Mouse (Mus musculus) ZHBTc4 (cell line): ENCODE measurements around the gene Tas1r3.
A peak's percentile ranks its signal among the peaks of the same experiment; 100 is the strongest.

Experiments
- DNase-seq: peaks from one replicate; pipeline ENCODE4 v3.0.0-alpha.2; 2011; ENCODE audit warnings: low read depth, low spot score

Tas1r3 gene

DNA sequence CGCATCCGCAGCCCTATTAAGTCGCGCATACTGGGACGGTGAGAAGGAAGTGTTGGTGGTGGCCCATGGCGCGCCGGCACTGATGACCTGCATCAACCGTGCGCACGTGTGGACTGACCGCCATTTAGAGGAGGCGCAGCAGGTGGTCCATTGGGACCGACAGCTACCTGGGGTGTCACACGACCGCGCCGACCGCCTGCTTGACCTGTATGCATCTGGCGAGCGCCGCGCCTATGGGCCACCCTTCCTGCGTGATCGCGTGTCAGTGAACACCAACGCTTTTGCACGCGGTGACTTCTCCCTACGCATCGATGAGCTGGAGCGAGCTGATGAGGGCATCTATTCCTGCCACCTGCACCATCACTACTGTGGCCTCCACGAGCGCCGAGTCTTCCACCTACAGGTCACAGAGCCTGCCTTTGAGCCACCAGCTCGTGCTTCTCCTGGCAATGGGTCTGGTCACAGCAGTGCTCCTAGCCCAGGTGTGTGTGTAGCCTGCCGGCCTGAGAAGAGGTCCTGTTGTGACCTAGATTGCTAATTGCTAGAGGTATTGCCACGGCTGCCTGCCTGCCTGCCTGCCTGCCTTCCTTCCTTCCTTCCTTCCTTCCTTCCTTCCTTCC, 21.4 kb downstream of the Tas1r3 start:
- DNase-seq, result peak; percentile 57

- DNase-seq, result peak; percentile 93
These were observed 22.1 kb downstream of the Tas1r3 start for GRCm38 (mm10) chr4:155841003-155841454.

- DNase-seq, result no peak
These were observed 22.8 kb downstream of the Tas1r3 start for GRCm38 (mm10) chr4:155840076-155841002.

- DNase-seq, result peak; percentile 77
These were observed 23.7 kb downstream of the Tas1r3 start, which contains the start of gene Mxra8 for GRCm38 (mm10) chr4:155839483-155839910. Mxra8 (plus strand) TSS chr4:155839680.

DNA sequence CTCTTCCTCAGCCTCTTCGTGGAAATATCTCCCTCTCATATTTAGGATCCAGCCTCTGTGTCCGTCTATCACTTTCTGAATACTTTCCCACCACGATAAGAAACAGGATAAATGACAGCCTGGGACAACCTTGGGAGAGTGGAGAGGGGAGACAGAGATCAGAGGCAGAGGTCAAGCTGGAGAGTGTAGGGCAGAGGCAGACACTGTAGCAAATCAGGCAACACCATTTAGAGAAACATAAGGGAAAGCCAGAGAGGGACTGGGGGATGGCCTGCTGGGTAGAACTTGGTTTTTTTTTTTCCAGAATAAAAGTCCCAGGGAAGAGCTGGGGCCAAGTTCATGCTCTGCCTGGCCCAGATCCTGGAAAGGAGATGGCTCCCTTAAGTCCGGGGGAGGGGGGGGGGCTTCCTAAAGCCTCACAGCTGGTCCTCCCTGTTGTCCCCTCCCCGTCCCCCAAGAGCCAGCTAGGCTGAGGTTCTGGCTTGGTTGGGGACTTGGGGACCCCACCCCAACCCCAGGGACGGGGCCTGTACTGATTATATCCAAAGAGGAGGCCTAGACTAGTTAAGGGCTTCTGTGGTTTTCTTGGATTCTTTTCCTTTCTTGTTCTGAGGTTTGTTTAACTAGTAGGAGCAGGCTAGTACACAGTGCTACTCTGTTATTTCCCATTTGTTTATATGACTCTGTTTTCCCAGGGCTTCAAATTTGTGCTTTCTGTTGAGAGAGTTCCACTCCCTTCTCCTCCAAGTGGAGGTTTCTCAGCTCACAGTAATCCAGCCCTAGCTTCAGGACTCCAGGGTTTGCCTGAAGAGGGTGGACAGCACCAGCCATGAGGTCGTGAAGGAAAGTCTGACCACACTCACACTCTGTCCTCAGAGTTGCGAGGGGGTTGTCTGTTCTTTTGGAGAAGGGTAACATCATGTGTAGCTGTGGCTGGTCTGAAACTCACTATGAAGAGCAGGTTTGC, 24.7 kb downstream of the Tas1r3 start:
- no peak for DNase-seq

- no peak for DNase-seq
These were observed 25.7 kb downstream of the Tas1r3 start for GRCm38 (mm10) chr4:155837404-155838010.

DNA sequence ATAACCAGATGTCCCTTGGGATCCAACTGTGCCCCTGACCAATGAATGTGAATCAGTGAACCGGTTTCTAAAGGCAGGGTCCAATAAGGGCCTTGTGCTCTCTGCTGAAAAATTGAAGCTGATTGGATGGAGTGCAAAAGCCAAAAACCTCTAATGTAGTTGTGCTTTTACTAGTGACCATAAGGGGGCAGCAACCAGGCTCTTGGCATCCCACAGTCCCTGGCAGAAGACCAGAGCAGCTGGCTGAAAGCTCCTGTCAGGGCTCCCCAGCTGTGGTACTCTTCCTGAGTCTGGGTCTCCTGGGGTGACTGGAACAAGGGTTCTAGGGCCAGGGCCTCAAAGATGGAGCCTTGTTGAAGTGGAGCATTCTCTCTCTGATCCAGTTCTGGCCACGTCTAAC, 29.3 kb downstream of the Tas1r3 start:
- peak; percentile 85 for DNase-seq

GRCm38 (mm10) chr4:155833234-155833633, 29.9 kb downstream of the Tas1r3 start:
- no peak for DNase-seq

GRCm38 (mm10) chr4:155832321-155832720, 30.8 kb downstream of the Tas1r3 start:
- no peak for DNase-seq

DNA sequence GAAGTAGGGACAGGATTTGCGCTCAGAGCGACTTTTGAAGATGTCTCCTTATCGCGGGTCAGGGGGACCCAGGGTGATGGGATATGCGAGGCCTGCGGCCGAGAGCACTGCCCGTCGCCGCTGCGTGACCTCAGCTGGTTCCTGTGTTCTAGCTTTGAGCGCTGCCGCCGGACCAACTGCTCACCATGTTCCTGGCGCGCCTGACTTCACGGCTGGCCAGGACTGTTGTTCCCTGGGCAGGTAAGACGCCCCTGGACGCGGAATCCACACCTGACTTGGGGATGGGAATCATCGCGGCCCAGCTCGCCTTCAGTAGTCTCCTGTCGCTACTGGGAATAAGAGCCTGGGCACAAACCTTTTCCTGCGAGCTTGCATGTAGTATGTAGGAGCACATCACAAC, 31.3 kb downstream of the Tas1r3 start:
- no peak for DNase-seq

- peak; percentile 98 for DNase-seq
These were observed 31.9 kb downstream of the Tas1r3 start, which contains the start of gene Aurkaip1 for GRCm38 (mm10) chr4:155831205-155831766. Aurkaip1 (plus strand) TSS chr4:155831272.

DNA sequence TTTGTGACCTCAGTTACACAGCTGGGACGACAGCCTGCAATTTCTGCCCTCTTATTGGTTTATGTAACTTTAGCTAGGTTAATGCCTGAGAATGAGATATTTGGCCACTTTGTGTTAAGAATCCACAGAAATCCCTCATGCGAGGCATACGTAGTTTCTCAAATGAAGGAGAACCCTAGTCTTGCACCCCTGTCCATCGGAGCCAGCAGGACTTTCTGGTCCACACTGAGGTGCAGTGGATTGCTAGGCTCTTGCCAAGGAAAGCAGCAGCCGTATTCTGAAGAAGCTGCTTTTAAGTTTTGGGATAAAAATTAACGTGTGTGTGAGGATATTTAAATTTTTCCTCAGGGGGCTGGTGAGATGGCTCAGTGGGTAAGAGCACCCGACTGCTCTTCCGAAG, 32.6 kb downstream of the Tas1r3 start:
- no peak for DNase-seq

GRCm38 (mm10) chr4:155829866-155830265, 33.3 kb downstream of the Tas1r3 start:
- no peak for DNase-seq

GRCm38 (mm10) chr4:155823443-155823842, 39.7 kb downstream of the Tas1r3 start:
- no peak for DNase-seq

- DNase-seq, result peak; percentile 67
These were observed 42.1 kb downstream of the Tas1r3 start for GRCm38 (mm10) chr4:155821025-155821424.

DNA sequence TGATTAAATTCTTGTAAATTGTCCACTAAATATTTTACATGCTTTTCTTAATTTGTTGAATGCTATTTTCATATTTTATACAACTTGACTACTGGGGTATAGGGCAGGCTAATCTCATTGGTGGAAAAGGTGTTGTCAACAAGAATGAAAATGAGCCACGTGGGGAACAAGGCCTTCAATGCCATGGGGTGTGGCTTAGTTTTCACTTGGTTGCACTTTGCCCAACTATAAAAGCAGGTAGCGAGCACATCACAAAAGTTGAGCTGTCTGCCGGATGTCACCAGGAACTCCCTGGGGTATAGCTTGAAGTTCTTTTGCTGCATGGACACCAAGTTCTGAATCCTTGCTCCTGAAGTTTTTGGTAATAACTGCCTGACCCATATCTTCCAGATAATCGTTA, 45.6 kb downstream of the Tas1r3 start:
- no peak for DNase-seq

DNA sequence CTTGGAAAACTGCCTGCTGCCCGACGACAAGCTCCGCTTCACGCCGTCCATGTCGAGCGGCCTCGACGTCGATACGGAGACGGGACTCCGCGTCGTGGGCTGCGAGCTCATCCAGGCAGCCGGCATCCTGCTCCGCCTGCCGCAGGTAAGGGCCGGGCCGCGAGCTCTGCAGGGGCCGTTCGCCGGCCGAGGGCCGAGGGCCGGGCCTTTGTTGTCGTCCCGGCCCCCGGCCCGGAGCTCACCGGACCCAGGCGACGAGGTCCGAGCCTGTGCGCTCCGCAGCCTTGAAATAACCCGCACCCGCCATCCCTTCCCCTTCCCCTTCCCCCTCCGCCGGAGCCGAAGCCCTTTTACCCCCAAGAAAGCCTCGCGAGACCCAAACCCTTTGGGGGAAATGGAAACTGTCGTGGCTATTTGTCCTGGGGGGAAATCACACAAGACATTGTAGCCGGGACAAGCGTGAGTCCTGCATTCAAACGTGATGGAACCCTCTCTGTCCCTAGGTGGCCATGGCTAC, 50.4 kb downstream of the Tas1r3 start:
- DNase-seq, result peak; percentile 79

DNA sequence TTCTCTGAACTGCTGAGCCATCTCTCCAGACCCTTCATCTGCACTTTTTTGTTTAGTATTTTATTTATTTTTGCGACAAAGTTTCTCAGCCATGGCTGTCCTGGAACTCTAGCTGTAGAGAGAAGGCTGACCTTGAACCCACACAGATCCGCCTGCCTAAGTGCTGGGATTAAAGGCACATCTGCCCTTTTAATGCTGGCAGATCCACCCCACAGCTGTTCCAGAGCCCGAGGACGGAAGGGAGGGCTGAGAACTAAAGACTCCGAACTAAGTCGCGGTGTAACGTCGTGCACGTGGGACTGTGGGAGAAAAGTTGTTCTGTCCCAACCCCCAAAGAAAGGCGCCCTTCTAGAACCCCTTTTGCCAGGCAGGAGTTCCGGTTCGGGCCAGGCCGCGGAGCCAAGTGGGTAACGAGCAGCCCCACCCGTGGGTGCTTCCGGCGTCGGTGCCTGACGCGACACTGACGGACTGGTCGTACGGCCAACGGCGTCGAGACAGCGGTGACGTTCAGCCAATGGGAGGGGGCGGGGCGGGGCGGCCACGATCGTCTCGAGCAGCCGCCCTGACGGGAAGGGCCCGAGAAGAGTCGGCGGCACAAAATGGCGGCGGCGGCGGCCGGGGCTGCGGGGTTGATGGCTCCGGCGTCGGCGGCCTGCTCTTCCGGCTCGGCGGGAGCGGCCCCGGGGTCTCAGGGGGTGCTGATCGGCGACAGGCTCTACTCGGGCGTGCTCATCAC, 51.1 kb downstream of the Tas1r3 start, which contains the start of gene Ccnl2:
TSS of gene Ccnl2 (plus strand) at position 561 of the 736 bp plus-strand sequence.
- peak; percentile 100 for DNase-seq
